ENCODE assay signal across 27 mouse cellular contexts in the genomic region with DNA sequence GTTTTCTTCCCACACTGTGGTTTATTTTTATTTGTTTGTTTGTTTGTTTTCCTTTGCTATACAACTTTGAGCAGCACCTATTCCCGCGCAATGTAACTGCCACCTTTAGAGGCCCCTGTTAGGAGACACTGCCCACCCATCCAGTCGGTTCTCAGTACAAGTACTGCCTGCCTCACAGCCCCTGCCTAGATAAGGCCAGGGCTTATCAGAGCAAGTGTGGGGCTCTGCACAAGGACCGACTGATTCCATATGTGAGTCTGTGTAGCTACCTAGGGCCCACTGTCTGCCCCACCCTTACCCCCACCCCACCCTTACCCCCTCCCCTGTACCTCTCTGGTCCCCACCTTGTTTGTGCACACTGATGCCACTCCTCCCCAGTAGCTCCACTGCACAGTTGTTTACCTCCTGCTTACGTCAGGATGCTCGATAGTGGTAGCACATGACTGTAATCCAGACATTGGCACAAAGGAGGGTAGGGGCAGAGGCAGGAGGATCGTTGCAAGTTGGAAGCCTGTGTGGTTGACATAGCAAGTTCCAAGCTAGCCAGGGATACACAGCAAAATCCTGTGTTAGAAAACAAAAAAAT. TPM values are rescaled to one million over a fixed set of nuclear protein-coding genes. Genes with fewer than 3 reads are reported as not detected.
DNase-seq lines count a peak whose midpoint lies in the region; ATAC-seq and TF ChIP-seq lines count a peak whose summit lies in the region.
"Had no signal": no experiment of that assay in that cellular context is flagged by ENCODE, and none has a peak within 500 bp of the region (broad histone marks: within the 10 kb centered on the region; RNA-seq: fewer than 3 reads in every experiment).

No protein-coding gene starts in this region.

- no peak for TF ChIP-seq CTCF in heart, adult 2 months (IDR thresholded peaks at IDR 0.05)

- no peaks in the 10 kb centered on the region for H3K27me3 ChIP-seq in heart, embryonic 15.5 days
- H3K27me3 ChIP-seq in heart, adult 2 months (ENCODE audit: control insufficient read depth, insufficient read depth, low read length), result no peaks in the 10 kb centered on the region
- H3K27me3 ChIP-seq in intestine, embryonic 15.5 days (replicated peaks), result no peaks in the 10 kb centered on the region
- H3K27me3 ChIP-seq in liver, embryonic 12.5 days (replicated peaks), result no peaks in the 10 kb centered on the region
- no peaks in the 10 kb centered on the region for H3K27me3 ChIP-seq in hindbrain, embryonic 14.5 days (ENCODE audit: control insufficient read depth, insufficient read depth, low read length)
- H3K27me3 ChIP-seq: forebrain, embryonic 13.5 days; kidney, embryonic 15.5 days; limb, embryonic 12.5 days had no signal

- intact Hi-C loops in heart, adult 2 months (cut with DNase I), result no loop called here

- DNase-seq in heart, adult 2 months, result no peak
- no peak for DNase-seq in hindbrain, embryonic 14.5 days (ENCODE audit: low spot score)
- no peak for DNase-seq in right cerebral cortex, postnatal 36 days (ENCODE audit: low spot score in 2 of 2)
- DNase-seq in natural killer cell, adult 2 months (ENCODE audit: low spot score in 2 of 2), result no peak
- DNase-seq: cerebellum, adult 2 months; cerebellum, postnatal 36 days; kidney, postnatal 4 days; layer of hippocampus, adult 9-11 months; lung, embryonic 14.5 days; lung, postnatal 36 days; retina, postnatal 1 day; thymus, adult 18-20 months; thymus, postnatal 4 days had no signal

- ATAC-seq in heart, embryonic 15.5 days (replicated peaks; ENCODE audit: insufficient number of reproducible peaks, insufficient read depth, low FRiP score, low read depth), result no peak
- peak; percentile 78 for ATAC-seq in intestine, embryonic 15.5 days
- peak; percentile 98 for ATAC-seq in liver, embryonic 12.5 days
- ATAC-seq in megakaryocyte-erythroid progenitor cell, adult 5-6 weeks (replicated peaks; ENCODE audit: low FRiP score, low TSS enrichment, poor library complexity, severe bottlenecking), result peak; percentile 66
- no peak for ATAC-seq in hindbrain, embryonic 14.5 days (ENCODE audit: low FRiP score)
- ATAC-seq: forebrain, embryonic 13.5 days had no signal

- H3K9ac ChIP-seq in heart, embryonic 15.5 days, result no peak overlapping the region
- H3K9ac ChIP-seq in heart, adult 2 months (ENCODE audit: low read depth, low read length), result no peak overlapping the region
- no peak overlapping the region for H3K9ac ChIP-seq in intestine, embryonic 15.5 days
- H3K9ac ChIP-seq in liver, embryonic 12.5 days, result 0 out of 2 replicates have a peak overlapping the region, but pooled peaks have one; percentile 33
- no peak overlapping the region for H3K9ac ChIP-seq in hindbrain, embryonic 14.5 days
- H3K9ac ChIP-seq: forebrain, embryonic 13.5 days; kidney, embryonic 15.5 days; limb, embryonic 12.5 days; lung, embryonic 14.5 days had no signal

- H3K4me1 ChIP-seq in heart, embryonic 15.5 days (replicated peaks), result peaks cover 13% of the 10 kb centered on the region; the same call in 1 of the 2 replicates
- H3K4me1 ChIP-seq in heart, adult 2 months (ENCODE audit: control insufficient read depth, insufficient read depth, low read length), result no peaks in the 10 kb centered on the region
- H3K4me1 ChIP-seq in intestine, embryonic 15.5 days (replicated peaks), result no peaks in the 10 kb centered on the region
- H3K4me1 ChIP-seq in liver, embryonic 12.5 days, result peaks cover 31% of the 10 kb centered on the region
- no peaks in the 10 kb centered on the region for H3K4me1 ChIP-seq in hindbrain, embryonic 14.5 days (replicated peaks; ENCODE audit: control insufficient read depth, insufficient read depth, low read length)
- H3K4me1 ChIP-seq: forebrain, embryonic 13.5 days; kidney, embryonic 15.5 days; limb, embryonic 12.5 days; midbrain, embryonic 10.5 days had no signal

- H3K27ac ChIP-seq in heart, embryonic 15.5 days, result peak overlapping the region; percentile 50; the same call in 1 of the 2 replicates
- H3K27ac ChIP-seq in heart, adult 2 months, result no peak overlapping the region
- no peak overlapping the region for H3K27ac ChIP-seq in intestine, embryonic 15.5 days
- peak overlapping the region; percentile 83 for H3K27ac ChIP-seq in liver, embryonic 12.5 days
- H3K27ac ChIP-seq in hindbrain, embryonic 14.5 days, result no peak overlapping the region
- H3K27ac ChIP-seq: forebrain, embryonic 13.5 days; kidney, embryonic 15.5 days; limb, embryonic 12.5 days; midbrain, embryonic 10.5 days had no signal

- TF ChIP-seq EP300 in heart, adult 2 months (IDR thresholded peaks at IDR 0.05; ENCODE audit: insufficient read depth, low read depth, low read length), result no peak

- no peak for TF ChIP-seq POLR2A in heart, adult 2 months (IDR thresholded peaks at IDR 0.05; ENCODE audit: insufficient read depth, low read depth, low read length)

- 44% methylated on average over 7 of the region's 7 CpGs for WGBS in heart, embryonic 15.5 days
- WGBS in heart, adult 2 months, result 57% methylated on average over 7 of the region's 7 CpGs
- 59% methylated on average over 7 of the region's 7 CpGs for WGBS in intestine, embryonic 15.5 days
- WGBS in liver, embryonic 12.5 days (ENCODE audit: insufficient replicate concordance), result 21% methylated on average over 7 of the region's 7 CpGs
- 93% methylated on average over 7 of the region's 7 CpGs for WGBS in hindbrain, embryonic 14.5 days

- H3K79me2 ChIP-seq in heart, adult 2 months (replicated peaks; ENCODE audit: control insufficient read depth, insufficient read depth, low read length), result no peaks in the 10 kb centered on the region

- H3K4me2 ChIP-seq in heart, embryonic 15.5 days, result no peak overlapping the region
- no peak overlapping the region for H3K4me2 ChIP-seq in intestine, embryonic 15.5 days (replicated peaks)
- H3K4me2 ChIP-seq in liver, embryonic 12.5 days, result peak overlapping the region; percentile 48
- no peak overlapping the region for H3K4me2 ChIP-seq in hindbrain, embryonic 14.5 days (replicated peaks)
- H3K4me2 ChIP-seq: forebrain, embryonic 13.5 days; kidney, embryonic 15.5 days; limb, embryonic 12.5 days; lung, embryonic 14.5 days had no signal

- H3K36me3 ChIP-seq in heart, embryonic 15.5 days, result peaks cover 70% of the 10 kb centered on the region
- H3K36me3 ChIP-seq in heart, adult 2 months (ENCODE audit: control insufficient read depth, insufficient read depth, low read length), result no peaks in the 10 kb centered on the region
- H3K36me3 ChIP-seq in intestine, embryonic 15.5 days, result peaks cover 13% of the 10 kb centered on the region
- H3K36me3 ChIP-seq in liver, embryonic 12.5 days, result peaks cover 55% of the 10 kb centered on the region
- peaks cover 48% of the 10 kb centered on the region for H3K36me3 ChIP-seq in hindbrain, embryonic 14.5 days (replicated peaks; ENCODE audit: control insufficient read depth, insufficient read depth)

- H3K4me3 ChIP-seq in heart, embryonic 15.5 days, result no peak overlapping the region
- no peak overlapping the region for H3K4me3 ChIP-seq in heart, adult 2 months
- H3K4me3 ChIP-seq in intestine, embryonic 15.5 days (replicated peaks), result no peak overlapping the region
- H3K4me3 ChIP-seq in liver, embryonic 12.5 days, result no peak overlapping the region
- no peak overlapping the region for H3K4me3 ChIP-seq in hindbrain, embryonic 14.5 days (replicated peaks; ENCODE audit: low read length)
- H3K4me3 ChIP-seq: forebrain, embryonic 13.5 days; kidney, embryonic 15.5 days; limb, embryonic 12.5 days; midbrain, embryonic 10.5 days had no signal

- no peaks in the 10 kb centered on the region for H3K9me3 ChIP-seq in heart, embryonic 15.5 days (replicated peaks)
- H3K9me3 ChIP-seq in intestine, embryonic 15.5 days, result no peaks in the 10 kb centered on the region
- no peaks in the 10 kb centered on the region for H3K9me3 ChIP-seq in liver, embryonic 12.5 days (replicated peaks)
- H3K9me3 ChIP-seq in hindbrain, embryonic 14.5 days (ENCODE audit: control insufficient read depth, low read length), result no peaks in the 10 kb centered on the region
- H3K9me3 ChIP-seq: forebrain, embryonic 13.5 days; kidney, embryonic 15.5 days; limb, embryonic 12.5 days; midbrain, embryonic 10.5 days had no signal

RNA-seq across cellular contexts. Expression of gene Nipsnap2, which starts 18.1 kb away (rescaled TPM):
- polyA plus RNA-seq in heart, embryonic 15.5 days (2015; fragmentation: Nextera tagmentation; extraction: Ambion mirVana), result 299 and 399 TPM in 2 replicates
- 100 to 1,000 TPM; 785 to 948 TPM for total RNA-seq in heart, adult 2 months (2021)
- polyA plus RNA-seq in heart, adult 2 months (2012; rRNA removed), result 462 and 670 TPM in 2 replicates
- 86.1 and 94.2 TPM in 2 replicates for polyA plus RNA-seq in intestine, embryonic 15.5 days (2015; fragmentation: Nextera tagmentation; extraction: Ambion mirVana)
- polyA plus RNA-seq in liver, embryonic 12.5 days (2016; fragmentation: Nextera tagmentation; extraction: Ambion mirVana), result 32.8 and 36.9 TPM in 2 replicates
- total RNA-seq in megakaryocyte-erythroid progenitor cell, adult 5-6 weeks (2014; fragmentation: Nextera tagmentation), result 32.1 and 32.8 TPM in 2 replicates
- 23.8 and 41.1 TPM in 2 replicates for total RNA-seq in megakaryocyte-erythroid progenitor cell, adult 5-6 weeks (2017)
- 83.9 and 89.1 TPM in 2 replicates for polyA plus RNA-seq in hindbrain, embryonic 14.5 days (2014; fragmentation: Nextera tagmentation; extraction: Ambion mirVana)

RNA-seq across cellular contexts. Expression of gene Mrps17, which starts 27.7 kb away (rescaled TPM):
- 152 and 157 TPM in 2 replicates for polyA plus RNA-seq in heart, embryonic 15.5 days (2015; fragmentation: Nextera tagmentation; extraction: Ambion mirVana)
- 10 to 100 TPM; 76.8 to 86.4 TPM for total RNA-seq in heart, adult 2 months (2021)
- 107 and 130 TPM in 2 replicates for polyA plus RNA-seq in heart, adult 2 months (2012; rRNA removed)
- polyA plus RNA-seq in intestine, embryonic 15.5 days (2015; fragmentation: Nextera tagmentation; extraction: Ambion mirVana), result 189 and 197 TPM in 2 replicates
- polyA plus RNA-seq in liver, embryonic 12.5 days (2016; fragmentation: Nextera tagmentation; extraction: Ambion mirVana), result 139 and 145 TPM in 2 replicates
- total RNA-seq in megakaryocyte-erythroid progenitor cell, adult 5-6 weeks (2014; fragmentation: Nextera tagmentation), result 125 and 167 TPM in 2 replicates
- total RNA-seq in megakaryocyte-erythroid progenitor cell, adult 5-6 weeks (2017), result 82.0 and 92.6 TPM in 2 replicates
- 169 and 184 TPM in 2 replicates for polyA plus RNA-seq in hindbrain, embryonic 14.5 days (2014; fragmentation: Nextera tagmentation; extraction: Ambion mirVana)

RNA-seq across cellular contexts. Expression of gene Sept14, which starts 34.7 kb away (rescaled TPM):
- not detected in 2 replicates for polyA plus RNA-seq in heart, embryonic 15.5 days (2015; fragmentation: Nextera tagmentation; extraction: Ambion mirVana)
- total RNA-seq in heart, adult 2 months (2021), result not detected
- not detected in 2 replicates for polyA plus RNA-seq in heart, adult 2 months (2012; rRNA removed)
- polyA plus RNA-seq in intestine, embryonic 15.5 days (2015; fragmentation: Nextera tagmentation; extraction: Ambion mirVana), result not detected in 2 replicates
- polyA plus RNA-seq in liver, embryonic 12.5 days (2016; fragmentation: Nextera tagmentation; extraction: Ambion mirVana), result not detected in 2 replicates
- total RNA-seq in megakaryocyte-erythroid progenitor cell, adult 5-6 weeks (2014; fragmentation: Nextera tagmentation), result not detected in 2 replicates
- total RNA-seq in megakaryocyte-erythroid progenitor cell, adult 5-6 weeks (2017), result not detected in 2 replicates
- not detected in 2 replicates for polyA plus RNA-seq in hindbrain, embryonic 14.5 days (2014; fragmentation: Nextera tagmentation; extraction: Ambion mirVana)
- total RNA-seq: adrenal gland, postnatal 4 days; gastrocnemius, postnatal 4 days; hematopoietic stem cell, adult 5-6 weeks; midbrain, postnatal 0 days had no signal
- polyA plus RNA-seq: C2C12; cerebellum, adult 2 months; forebrain, embryonic 13.5 days; kidney, embryonic 15.5 days; limb, embryonic 12.5 days; lung, embryonic 14.5 days; midbrain, embryonic 10.5 days; midbrain, postnatal 0 days; neural tube, embryonic 11.5 days had no signal

RNA-seq across cellular contexts. Expression of gene Psph, which starts 44.3 kb away (rescaled TPM):
- polyA plus RNA-seq in heart, embryonic 15.5 days (2015; fragmentation: Nextera tagmentation; extraction: Ambion mirVana), result 26.3 and 29.3 TPM in 2 replicates
- total RNA-seq in heart, adult 2 months (2021), result 1 to 10 TPM; 6.0 to 8.7 TPM
- 7.7 and 11.4 TPM in 2 replicates for polyA plus RNA-seq in heart, adult 2 months (2012; rRNA removed)
- 50.4 and 56.5 TPM in 2 replicates for polyA plus RNA-seq in intestine, embryonic 15.5 days (2015; fragmentation: Nextera tagmentation; extraction: Ambion mirVana)
- 88.0 and 88.7 TPM in 2 replicates for polyA plus RNA-seq in liver, embryonic 12.5 days (2016; fragmentation: Nextera tagmentation; extraction: Ambion mirVana)
- 17.2 and 22.8 TPM in 2 replicates for total RNA-seq in megakaryocyte-erythroid progenitor cell, adult 5-6 weeks (2014; fragmentation: Nextera tagmentation)
- total RNA-seq in megakaryocyte-erythroid progenitor cell, adult 5-6 weeks (2017), result 20.6 and 21.1 TPM in 2 replicates
- 31.3 and 33.6 TPM in 2 replicates for polyA plus RNA-seq in hindbrain, embryonic 14.5 days (2014; fragmentation: Nextera tagmentation; extraction: Ambion mirVana)

Comparison
In these comparisons a context has a peak if more than half of its experiments do, and no peak if none do; other contexts are left out.
1. H3K27ac ChIP-seq: peak in heart, embryonic 15.5 days (single experiment) and liver, embryonic 12.5 days (single experiment); none in heart, adult 2 months (single experiment), intestine, embryonic 15.5 days (single experiment) and hindbrain, embryonic 14.5 days (single experiment).
2. ATAC-seq: peak in intestine, embryonic 15.5 days (single experiment), liver, embryonic 12.5 days (single experiment) and megakaryocyte-erythroid progenitor cell, adult 5-6 weeks (single experiment); none in heart, embryonic 15.5 days (single experiment) and hindbrain, embryonic 14.5 days (single experiment).